Mouse (Mus musculus) liver, adult (tissue): ENCODE measurements around the gene Zscan20.

Source experiments
- GATA4 ChIP-seq: IDR thresholded peaks from 2 replicates; pipeline ENCODE4 v1.6.1; 2014; ENCODE audit warnings: mild to moderate bottlenecking, low read length; ENCODE audit not compliant: insufficient replicate concordance

Gene Zscan20

GRCm38 (mm10) chr4:128554198-128554597, 55.7 kb downstream of the Zscan20 start:
- no peak for TF ChIP-seq GATA4

- no peak for TF ChIP-seq GATA4
These were observed 59.1 kb downstream of the Zscan20 start for GRCm38 (mm10) chr4:128550756-128551155.

GRCm38 (mm10) chr4:128543378-128543777, 66.5 kb downstream of the Zscan20 start:
- no peak for TF ChIP-seq GATA4
